Mouse (Mus musculus) olfactory bulb, adult 2 months (tissue): ENCODE data around the gene Tmsb15b2. TPM values are rescaled to one million over a fixed set of nuclear protein-coding genes. Genes with fewer than 3 reads are reported as not detected.
"Not testable (repeated sequence)": the region's sequence is repeated elsewhere in the genome, so short reads cannot be mapped to it uniquely, and the experiment has no call there.

Experiments used
- H3K27ac ChIP-seq: fragments of 200-500 bp; 2 replicates; pipeline ENCODE4 v1.5.1; 2012; ENCODE audit warnings: low read depth, low read length; ENCODE audit not compliant: insufficient read depth
- H3K4me1 ChIP-seq: fragments of 200-500 bp; 2 replicates; pipeline ENCODE4 v1.6.1; 2012; ENCODE audit warnings: low read length; ENCODE audit not compliant: control insufficient read depth, insufficient read depth
- H3K4me3 ChIP-seq: fragments of 200-500 bp; 2 replicates; pipeline ENCODE4 v1.5.1; 2012; ENCODE audit warnings: mild to moderate bottlenecking, low read depth, low read length, moderate library complexity; ENCODE audit not compliant: insufficient read depth
- CTCF ChIP-seq: fragments of 200-500 bp; IDR thresholded peaks from 2 replicates; pipeline ENCODE4 v1.5.1; 2012; ENCODE audit warnings: low read depth, mild to moderate bottlenecking, low read length, moderate library complexity; ENCODE audit not compliant: insufficient read depth
- POLR2A ChIP-seq: fragments of 200-500 bp; IDR thresholded peaks from 2 replicates; pipeline ENCODE4 v1.6.1; 2012; ENCODE audit warnings: mild to moderate bottlenecking, low read depth, low read length, moderate library complexity; ENCODE audit not compliant: insufficient read depth
- WGBS: fragments of 180-500 bp; shearing (Covaris S2); methylation state at CpG from one replicate; pipeline ENCODE4 v1.1.7; 2018; 5-methylcytosine and 5-hydroxymethylcytosine counted together
- polyA plus RNA-seq: library from polyadenylated mRNA; stranded (reverse); fragments of >200 nt; gene quantifications from 2 replicates; pipeline ENCODE4 v1.2.4, GENCODE M21; 2012; ENCODE audit warnings: low replicate concordance; ENCODE audit not compliant: missing spikeins, insufficient read depth, insufficient read length

The Tmsb15b2 gene
- polyA plus RNA-seq: not detected in 2 replicates

- H3K4me1 ChIP-seq, H3K27ac ChIP-seq: not testable (repeated sequence)
- peak within 1 kb of the TSS; percentile 56 for H3K4me3 ChIP-seq
- WGBS: 86% methylated on average over 6 of the region's 6 CpGs
Observed at GRCm38 (mm10) chrX:136975397-136975796, at the start of gene Tmsb15b2. Gene Tmsb15b2, minus strand, starts transcription at chrX:136975497.

DNA sequence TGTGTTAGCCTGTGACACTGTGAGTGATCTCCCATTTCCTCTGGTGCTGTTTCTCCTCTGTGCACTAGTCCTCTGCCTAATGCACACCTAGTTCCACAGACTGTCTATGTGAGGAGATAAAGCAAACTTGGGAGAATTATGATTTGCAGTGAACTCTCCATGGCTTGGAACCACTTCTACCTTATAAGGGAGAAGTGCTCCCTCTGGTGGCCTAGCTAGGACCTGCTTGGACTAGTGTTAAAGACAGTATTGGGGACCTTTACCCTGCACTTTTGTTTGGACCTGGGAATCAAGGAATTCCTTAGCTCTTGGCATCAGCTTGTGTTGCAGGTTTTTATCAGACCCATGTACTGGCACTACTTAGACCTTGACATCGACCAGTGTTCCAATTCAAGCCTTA lies 44.0 kb upstream of the Tmsb15b2 start:
- 30% methylated on average over 1 of the region's 1 CpGs for WGBS

GRCm38 (mm10) chrX:137017668-137018067 lies 42.4 kb upstream of the Tmsb15b2 start:
- no peak overlapping the region for H3K27ac ChIP-seq
- H3K4me3 ChIP-seq: no peak overlapping the region
- H3K4me1 ChIP-seq: 0 out of 2 replicates have a peak, but pooled peaks cover 2% of the 10 kb centered on the region
- 63% methylated on average over 1 of the region's 1 CpGs for WGBS
- no peak for TF ChIP-seq POLR2A
- no peak for TF ChIP-seq CTCF

More for the DNA sequence above, 44.0 kb upstream of the Tmsb15b2 start:
- H3K4me3 ChIP-seq: no peak overlapping the region
- H3K27ac ChIP-seq: no peak overlapping the region
- TF ChIP-seq POLR2A (no peak), CTCF (no peak)
- H3K4me1 ChIP-seq: 0 out of 2 replicates have a peak, but pooled peaks cover 2% of the 10 kb centered on the region

DNA sequence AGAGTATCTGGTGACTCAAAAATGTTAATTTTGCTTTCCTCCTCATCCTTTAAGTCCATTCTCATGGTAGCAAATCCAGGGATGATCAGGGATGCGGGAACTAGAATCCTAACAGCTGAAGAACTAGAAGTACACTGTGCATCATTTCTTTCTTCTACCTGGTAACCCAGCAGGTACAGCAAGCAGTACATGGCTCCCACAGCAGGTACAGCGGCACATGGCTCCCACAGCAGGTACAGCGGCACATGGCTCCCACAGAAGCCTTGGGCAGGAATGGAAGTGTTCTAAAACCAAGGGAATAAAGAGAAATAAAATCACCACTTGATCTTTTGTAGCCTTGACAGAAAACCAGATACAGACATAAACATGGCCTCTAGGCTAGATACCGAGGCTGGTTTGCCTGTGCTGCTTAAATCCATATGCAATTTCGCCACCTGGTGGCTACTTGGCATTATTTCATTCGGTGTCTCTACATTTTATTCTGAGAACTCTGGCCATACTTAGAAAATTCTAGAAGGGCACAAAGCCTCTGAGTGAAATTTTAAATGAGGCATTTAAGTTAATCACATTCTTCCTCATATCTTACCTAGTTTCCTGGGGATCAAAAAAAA lies 39.9 kb upstream of the Tmsb15b2 start:
- H3K4me1 ChIP-seq: 0 out of 2 replicates have a peak, but pooled peaks cover 2% of the 10 kb centered on the region
- TF ChIP-seq CTCF (no peak), POLR2A (no peak)
- H3K27ac ChIP-seq: no peak overlapping the region
- 52% methylated on average over 6 of the region's 6 CpGs for WGBS
- H3K4me3 ChIP-seq: no peak overlapping the region

DNA sequence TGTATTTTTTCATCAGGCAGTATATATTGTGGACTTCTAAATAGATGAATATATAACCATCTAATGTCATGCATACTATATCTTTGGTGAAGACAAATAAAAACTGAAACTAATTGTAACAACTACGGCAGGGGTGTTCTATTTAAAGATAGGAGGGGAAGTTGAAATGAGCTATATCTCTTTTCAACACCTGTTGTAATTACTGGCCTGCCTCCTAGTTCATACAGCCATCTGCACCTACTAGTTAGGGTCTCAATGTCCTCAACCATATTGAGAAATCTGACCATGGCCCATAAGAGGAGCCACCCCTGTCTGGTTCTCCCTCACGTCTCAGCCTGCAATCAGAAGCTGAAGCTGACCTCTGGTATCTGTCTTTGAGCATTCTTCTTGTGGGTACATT lies 21.0 kb upstream of the Tmsb15b2 start:
- WGBS: 65% methylated on average over 2 of the region's 2 CpGs
- no peak overlapping the region for H3K27ac ChIP-seq
- TF ChIP-seq POLR2A (no peak), CTCF (no peak)
- H3K4me3 ChIP-seq: no peak overlapping the region
- H3K4me1 ChIP-seq: peaks cover 11% of the 10 kb centered on the region

DNA sequence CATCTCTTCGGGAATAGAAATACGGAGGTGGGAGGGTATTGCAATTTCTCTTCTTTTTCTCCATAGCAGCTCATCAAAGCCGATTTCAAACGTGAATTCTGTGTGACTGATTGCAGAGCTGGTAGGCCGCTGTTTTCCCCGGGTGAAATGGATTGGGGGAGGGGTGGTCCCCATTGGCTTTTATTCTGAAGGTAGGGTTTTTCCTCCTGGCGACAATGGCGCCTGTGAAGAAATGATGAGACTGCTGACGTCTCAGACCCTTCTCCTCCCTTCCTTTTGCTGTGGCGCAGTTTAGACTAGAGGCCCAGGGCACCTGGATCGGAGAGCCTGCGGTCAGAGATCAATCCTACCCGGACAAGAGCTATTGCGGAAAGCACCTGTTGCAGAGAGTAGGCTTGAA lies 18.3 kb upstream of the Tmsb15b2 start:
- H3K27ac ChIP-seq: peak overlapping the region; percentile 88
- peaks cover 11% of the 10 kb centered on the region for H3K4me1 ChIP-seq
- H3K4me3 ChIP-seq: peak overlapping the region; percentile 88
- TF ChIP-seq POLR2A (no peak), CTCF (no peak)
- 30% methylated on average over 14 of the region's 14 CpGs for WGBS

DNA sequence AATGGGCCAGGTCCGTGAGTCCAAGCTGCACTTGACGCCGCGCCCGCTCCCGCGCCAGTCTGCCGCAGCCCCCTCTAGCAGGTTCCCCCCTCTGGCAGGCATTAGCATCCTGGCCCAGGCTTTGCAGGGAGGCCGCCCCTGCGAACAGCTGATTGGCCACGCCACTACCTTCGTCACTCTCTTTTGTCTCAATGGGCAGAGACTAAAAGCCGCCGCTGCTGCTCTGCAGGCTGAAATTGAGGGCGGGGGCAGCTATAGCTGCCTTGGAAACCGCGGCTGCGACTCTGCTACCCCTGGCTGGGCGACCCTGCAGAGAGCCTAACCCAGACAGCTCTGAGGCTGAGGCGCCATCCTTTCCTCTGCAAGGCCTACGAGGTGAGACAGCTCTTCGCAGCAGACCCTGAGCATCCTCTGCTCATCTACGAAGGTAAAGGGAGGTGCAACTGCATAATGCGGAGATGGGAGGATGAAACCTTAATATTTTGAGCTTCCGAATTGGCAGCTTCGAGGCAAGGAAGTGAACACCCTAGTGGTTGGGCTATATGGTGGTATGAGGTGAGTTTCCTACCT lies 17.8 kb upstream of the Tmsb15b2 start, which contains the start of gene Zcchc18:
TSS of gene Zcchc18 (plus strand) at position 178 of the 570 bp plus-strand sequence.
- H3K4me3 ChIP-seq: peak within 1 kb of the TSS; percentile 88
- WGBS: 15% methylated on average over 26 of the region's 26 CpGs
- H3K4me1 ChIP-seq: peaks cover 11% of the 10 kb centered on the region
- H3K27ac ChIP-seq: peak within 1 kb of the TSS; percentile 88
- TF ChIP-seq CTCF (no peak), POLR2A (peak; percentile 37; the same call in 1 of the 2 replicates)

DNA sequence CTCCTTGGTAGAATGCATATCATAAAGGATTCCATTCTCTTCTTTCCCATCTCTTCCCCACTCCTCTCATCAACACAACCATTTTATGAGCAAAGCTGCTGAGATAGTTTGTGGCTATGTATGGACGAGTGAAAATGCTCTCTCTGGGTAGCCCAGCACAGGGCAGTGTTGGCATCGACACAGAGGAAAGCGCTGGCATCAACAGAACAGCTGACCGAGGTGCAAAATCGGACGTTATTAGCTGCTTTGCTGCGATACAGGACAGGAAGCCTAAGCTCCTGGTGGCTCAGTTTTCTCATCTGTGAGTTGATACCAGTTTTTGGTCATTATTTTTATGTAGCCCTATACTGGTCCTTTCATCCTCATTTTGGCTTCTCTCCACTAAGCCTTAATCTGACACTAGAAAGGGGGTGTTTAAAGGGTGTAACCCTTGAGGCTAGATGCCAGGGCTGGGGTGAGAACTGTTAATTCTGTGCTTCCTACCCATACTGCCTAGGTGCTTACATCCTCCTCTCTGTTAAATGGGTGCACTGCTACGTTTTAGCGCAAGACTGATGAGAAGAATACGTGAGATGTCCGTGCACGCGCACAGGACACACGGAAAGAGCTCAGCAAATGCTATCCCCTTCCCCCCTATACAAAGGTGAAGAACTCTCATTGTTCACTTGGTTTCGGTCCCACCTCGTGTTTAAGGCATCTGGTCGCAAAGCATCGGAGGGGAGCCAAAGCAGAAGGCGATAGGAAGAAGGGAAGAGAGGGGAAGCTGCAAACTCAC lies 17.1 kb upstream of the Tmsb15b2 start:
- Histone ChIP-seq H3K4me3 (peak overlapping the region; percentile 88), H3K27ac (peak overlapping the region; percentile 87), H3K4me1 (peaks cover 11% of the 10 kb centered on the region)
- 26% methylated on average over 18 of the region's 19 CpGs for WGBS
- no peak for TF ChIP-seq CTCF
- no peak for TF ChIP-seq POLR2A

DNA sequence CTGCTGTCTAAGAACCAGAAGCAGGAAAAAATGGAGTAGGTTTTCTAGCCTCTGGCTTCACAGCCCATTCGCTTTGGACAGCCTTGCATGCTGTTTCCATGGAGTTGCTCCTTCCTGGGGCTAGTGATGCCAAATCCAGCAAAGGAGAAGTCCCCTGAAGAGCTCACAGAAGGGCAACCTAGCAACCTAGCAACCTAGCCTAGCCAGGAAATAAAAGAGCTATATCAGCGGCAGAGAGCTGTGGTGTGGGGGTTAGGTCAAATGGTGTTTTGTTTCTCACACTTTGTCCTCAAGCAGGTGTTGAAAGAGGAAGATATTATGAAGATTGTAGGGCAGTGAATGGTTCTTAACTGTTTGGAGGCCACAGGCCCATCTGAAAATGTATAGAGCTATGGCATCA lies 16.0 kb upstream of the Tmsb15b2 start:
- 56% methylated on average over 2 of the region's 2 CpGs for WGBS
- Histone ChIP-seq H3K27ac (no peak overlapping the region), H3K4me1 (peaks cover 11% of the 10 kb centered on the region), H3K4me3 (no peak overlapping the region)
- no peak for TF ChIP-seq POLR2A
- TF ChIP-seq CTCF: no peak
